Mouse (Mus musculus) myocyte (in vitro differentiated cells): ENCODE data around the gene Lama4. TPM values are rescaled to one million over a fixed set of nuclear protein-coding genes. Genes with fewer than 3 reads are reported as not detected.

Source experiments
- H3K27me3 ChIP-seq: one replicate; pipeline ENCODE4 v1.6.1; 2011; ENCODE audit not compliant: control insufficient read depth, insufficient read depth, insufficient read length
- H3K36me3 ChIP-seq: one replicate; pipeline ENCODE4 v1.6.1; 2011; ENCODE audit not compliant: control insufficient read depth, insufficient read depth
- H3K4me2 ChIP-seq: one replicate; pipeline ENCODE4 v1.6.1; 2011; ENCODE audit warnings: low read depth, control low read depth
- H3K4me3 ChIP-seq: one replicate; pipeline ENCODE4 v1.5.1; 2011; ENCODE audit warnings: mild to moderate bottlenecking, control low read depth, moderate library complexity
- H3K79me2 ChIP-seq: one replicate; pipeline ENCODE4 v1.6.1; 2011; ENCODE audit not compliant: control insufficient read depth, insufficient read depth
- H3ac ChIP-seq: one replicate; pipeline ENCODE4 v1.6.1; 2011; ENCODE audit not compliant: control insufficient read depth, insufficient read length
- CEBPB ChIP-seq: IDR thresholded peaks from 2 replicates; pipeline ENCODE4 v1.6.1; 2011; ENCODE audit warnings: mild to moderate bottlenecking, moderate library complexity; ENCODE audit not compliant: poor library complexity, insufficient read depth, severe bottlenecking
- E2F4 ChIP-seq: IDR thresholded peaks from one replicate; pipeline ENCODE4 v1.6.1; 2011; ENCODE audit warnings: mild to moderate bottlenecking, control low read depth, moderate library complexity; ENCODE audit not compliant: insufficient read depth
- MAX ChIP-seq: IDR thresholded peaks from one replicate; pipeline ENCODE4 v1.6.1; 2011; ENCODE audit warnings: low read depth, mild to moderate bottlenecking, control low read depth
- MYOD1 ChIP-seq, 3 experiments: IDR thresholded peaks; one replicate each; pipeline ENCODE4 v1.6.1; 2011; ENCODE audit warnings: control low read depth in 2 of 3, low read depth in 2 of 3, mild to moderate bottlenecking in 2 of 3, moderate library complexity in 1 of 3; ENCODE audit not compliant: insufficient read length in 2 of 3, control insufficient read depth in 1 of 3
- MYOG ChIP-seq, 3 experiments: IDR thresholded peaks; one replicate each; pipeline ENCODE4 v1.6.1; 2011; ENCODE audit warnings: control low read depth in 2 of 3, low read depth in 2 of 3, mild to moderate bottlenecking in 2 of 3; ENCODE audit not compliant: insufficient read length in 2 of 3, control insufficient read depth in 1 of 3, insufficient read depth in 1 of 3
- POLR2A ChIP-seq: IDR thresholded peaks from one replicate; pipeline ENCODE4 v1.6.1; 2011; ENCODE audit warnings: low read depth, mild to moderate bottlenecking, control low read depth, moderate library complexity; ENCODE audit not compliant: insufficient read length
- POLR2AphosphoS2 ChIP-seq: IDR thresholded peaks from one replicate; pipeline ENCODE4 v1.6.1; 2011; ENCODE audit warnings: low read depth, control low read depth; ENCODE audit not compliant: insufficient read length
- REST ChIP-seq: IDR thresholded peaks from one replicate; pipeline ENCODE4 v1.6.1; 2011; ENCODE audit warnings: mild to moderate bottlenecking, control low read depth, moderate library complexity; ENCODE audit not compliant: insufficient read depth, insufficient read length
- SRF ChIP-seq: IDR thresholded peaks from one replicate; pipeline ENCODE4 v1.6.1; 2011; ENCODE audit warnings: low read depth; ENCODE audit not compliant: control insufficient read depth, insufficient read length
- TCF12 ChIP-seq: IDR thresholded peaks from one replicate; pipeline ENCODE4 v1.6.1; 2011; ENCODE audit warnings: mild to moderate bottlenecking, control low read depth; ENCODE audit not compliant: poor library complexity, insufficient read depth, severe bottlenecking
- TCF3 ChIP-seq: IDR thresholded peaks from one replicate; pipeline ENCODE4 v1.6.1; 2011; ENCODE audit warnings: low read depth, control low read depth; ENCODE audit not compliant: insufficient read length
- USF1 ChIP-seq: IDR thresholded peaks from one replicate; pipeline ENCODE4 v1.6.1; 2011; ENCODE audit warnings: low read depth, mild to moderate bottlenecking, control low read depth, moderate library complexity
- polyA plus RNA-seq: library from polyadenylated mRNA; unstranded; fragments of >200 nt; fragmentation: generic; extraction: Trizol; gene quantifications from one replicate; pipeline ENCODE4 v1.2.1, GENCODE M21; 2012; ENCODE audit warnings: missing spikeins

Lama4 gene
- polyA plus RNA-seq, 1 experiment, result 0.16 TPM

DNA sequence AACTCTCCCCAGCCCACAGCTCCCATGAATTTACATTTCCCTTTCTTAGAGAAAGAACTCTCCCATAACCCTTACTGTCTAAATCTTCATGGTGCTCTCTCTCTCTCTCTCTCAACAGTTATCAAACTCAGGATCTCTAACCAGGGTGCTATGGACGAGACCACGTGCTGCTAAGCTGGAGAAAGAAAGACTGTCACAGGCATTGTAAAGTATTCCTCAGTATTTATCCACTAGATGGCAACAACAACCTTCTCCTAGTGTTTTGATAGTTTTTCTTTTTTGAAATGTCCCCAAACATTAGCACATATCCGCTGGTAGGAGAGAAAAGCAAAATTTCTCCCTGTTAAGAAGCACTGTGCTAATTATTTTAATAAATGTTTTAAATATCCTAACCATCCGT lies 156.1 kb downstream of the Lama4 start:
- no peak overlapping the region for H3K4me3 ChIP-seq
- no peaks in the 10 kb centered on the region for H3K27me3 ChIP-seq
- no peaks in the 10 kb centered on the region for H3K79me2 ChIP-seq
- no peak overlapping the region for H3K4me2 ChIP-seq
- no peak overlapping the region for H3ac ChIP-seq
- H3K36me3 ChIP-seq, result no peaks in the 10 kb centered on the region
- TF ChIP-seq MAX (peak; percentile 36), CEBPB (no peak), USF1 (peak; percentile 73), E2F4 (no peak)

DNA sequence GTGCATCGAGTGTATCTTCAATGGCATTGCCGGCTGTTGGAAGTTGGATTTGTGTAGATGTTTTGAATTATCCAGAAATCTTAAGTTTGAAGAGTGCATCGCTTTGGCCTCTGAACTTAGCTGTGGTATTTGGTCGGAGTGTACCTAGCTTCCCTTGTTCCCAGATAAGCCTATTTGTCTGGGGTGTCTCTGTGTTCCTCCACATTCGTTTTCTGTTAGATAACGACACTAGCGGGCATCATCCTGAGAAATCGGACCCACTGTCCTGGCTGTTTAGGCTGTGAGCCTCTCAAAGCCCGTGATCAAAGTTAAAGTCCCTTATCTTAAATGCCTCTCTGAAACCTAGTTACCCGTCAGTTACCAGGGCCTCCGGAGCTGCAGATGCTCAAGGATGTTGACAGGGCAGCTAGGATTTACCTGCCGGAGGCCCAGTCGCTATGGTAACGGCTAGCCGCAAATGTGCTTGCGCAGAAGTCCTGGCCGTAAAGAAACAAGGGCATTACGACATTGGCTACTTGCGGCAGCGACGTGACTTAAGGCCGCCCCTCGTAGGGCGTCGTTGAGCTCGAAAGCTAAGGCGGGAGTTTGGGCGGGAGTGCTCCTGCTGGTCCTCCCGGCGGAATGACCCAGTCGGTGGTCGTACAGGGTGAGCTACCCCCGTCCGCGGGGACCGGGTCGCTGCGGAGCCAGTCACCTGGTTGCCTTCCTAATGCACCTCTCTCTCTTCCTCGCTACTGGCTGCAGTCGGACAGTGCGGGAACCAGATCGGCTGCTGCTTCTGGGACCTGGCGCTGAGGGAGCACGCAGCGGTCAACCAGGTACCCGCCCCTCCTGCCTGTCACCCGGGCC lies 168.4 kb downstream of the Lama4 start, which contains the start of the genes Fam229b and Tube1:
Fam229b (minus strand) TSS at position 453 of the 849 bp plus-strand sequence.
Tube1 (plus strand) TSS at position 515 of the 849 bp plus-strand sequence.
- no peaks in the 10 kb centered on the region for H3K27me3 ChIP-seq
- TF ChIP-seq MAX, result no peak
- peak; percentile 82 for TF ChIP-seq POLR2A
- TF ChIP-seq MYOD1 (IDR thresholded peaks at IDR 0.05; ENCODE audit: control insufficient read depth in 1 of 3, insufficient read length in 2 of 3, low read depth in 2 of 3), result no peak
- TF ChIP-seq POLR2AphosphoS2, result peak; percentile 83
- TF ChIP-seq SRF, result no peak
- TF ChIP-seq E2F4, result peak; percentile 91
- TF ChIP-seq CEBPB, result no peak
- TF ChIP-seq TCF12, result no peak
- no peak for TF ChIP-seq TCF3
- no peak for TF ChIP-seq MYOG (IDR thresholded peaks at IDR 0.05; ENCODE audit: control insufficient read depth in 1 of 3, insufficient read depth in 1 of 3, insufficient read length in 2 of 3, low read depth in 2 of 3)
- no peak for TF ChIP-seq USF1
- TF ChIP-seq REST, result no peak
- H3K4me2 ChIP-seq, result peak within 1 kb of the TSS; percentile 78
- H3ac ChIP-seq, result peak within 1 kb of the TSS; percentile 9
- peaks cover 8% of the 10 kb centered on the region for H3K79me2 ChIP-seq
- peaks cover 5% of the 10 kb centered on the region for H3K36me3 ChIP-seq
- peak within 1 kb of the TSS; percentile 78 for H3K4me3 ChIP-seq

DNA sequence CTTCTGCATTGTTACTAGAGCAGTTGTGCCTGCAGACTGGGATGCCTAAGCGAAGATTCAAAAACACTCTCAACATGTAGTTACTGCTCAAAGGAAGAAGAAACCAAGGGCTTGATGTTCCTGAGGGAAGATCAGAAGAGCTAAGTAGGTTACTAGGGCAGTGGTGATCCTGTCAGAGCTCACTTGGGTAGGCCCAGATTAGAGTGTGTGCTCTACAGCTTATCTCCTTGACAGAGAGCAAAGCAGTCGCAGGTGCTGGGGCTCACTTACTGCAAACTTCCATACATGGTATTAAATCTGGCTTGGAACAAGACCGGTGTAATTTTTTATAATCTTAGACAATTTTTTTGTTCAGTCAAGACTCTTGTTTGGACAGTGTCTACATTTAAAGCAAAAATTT lies 172.5 kb downstream of the Lama4 start:
- Histone ChIP-seq H3K79me2 (peaks cover 8% of the 10 kb centered on the region), H3K36me3 (peaks cover 18% of the 10 kb centered on the region), H3ac (no peak overlapping the region), H3K4me2 (no peak overlapping the region), H3K27me3 (no peaks in the 10 kb centered on the region), H3K4me3 (no peak overlapping the region)
- TF ChIP-seq MYOD1 (IDR thresholded peaks at IDR 0.05; ENCODE audit: control insufficient read depth in 1 of 3, insufficient read length in 2 of 3, low read depth in 2 of 3) (no peak), REST (no peak), SRF (no peak), E2F4 (no peak), MYOG (IDR thresholded peaks at IDR 0.05; ENCODE audit: control insufficient read depth in 1 of 3, insufficient read depth in 1 of 3, insufficient read length in 2 of 3, low read depth in 2 of 3) (no peak), POLR2AphosphoS2 (no peak), POLR2A (no peak), TCF12 (no peak), MAX (no peak), CEBPB (no peak), TCF3 (no peak), USF1 (no peak)

DNA sequence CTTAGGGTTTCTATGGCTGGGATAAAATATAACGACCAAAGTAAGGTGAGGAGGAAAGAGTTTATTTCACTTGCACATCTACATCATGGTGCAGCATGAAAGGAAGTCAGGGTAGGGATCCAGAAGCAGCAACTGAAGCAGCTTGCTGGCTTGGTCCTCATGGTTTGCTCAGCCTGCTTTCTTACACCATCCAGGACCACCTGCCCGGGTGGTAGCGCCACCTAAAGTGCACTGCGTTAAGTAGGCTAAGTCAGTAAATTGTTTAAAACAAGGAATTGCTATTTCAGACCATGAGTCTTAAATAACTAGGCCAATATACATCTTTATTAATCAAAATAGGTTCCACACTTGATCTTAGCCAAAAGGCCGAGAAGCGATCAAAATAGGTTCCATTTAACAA lies 173.4 kb downstream of the Lama4 start:
- TF ChIP-seq TCF12 (no peak), E2F4 (no peak), MYOG (IDR thresholded peaks at IDR 0.05; ENCODE audit: control insufficient read depth in 1 of 3, insufficient read depth in 1 of 3, insufficient read length in 2 of 3, low read depth in 2 of 3) (no peak), MAX (no peak), USF1 (no peak), POLR2AphosphoS2 (no peak), CEBPB (no peak), TCF3 (no peak), SRF (no peak), REST (no peak), POLR2A (no peak), MYOD1 (IDR thresholded peaks at IDR 0.05; ENCODE audit: control insufficient read depth in 1 of 3, insufficient read length in 2 of 3, low read depth in 2 of 3) (no peak)
- no peaks in the 10 kb centered on the region for H3K27me3 ChIP-seq
- H3ac ChIP-seq, result no peak overlapping the region
- peaks cover 24% of the 10 kb centered on the region for H3K36me3 ChIP-seq
- no peak overlapping the region for H3K4me2 ChIP-seq
- H3K79me2 ChIP-seq, result peaks cover 8% of the 10 kb centered on the region
- no peak overlapping the region for H3K4me3 ChIP-seq
